8 mouse cellular contexts compared by ENCODE assay signal in the genomic region with DNA sequence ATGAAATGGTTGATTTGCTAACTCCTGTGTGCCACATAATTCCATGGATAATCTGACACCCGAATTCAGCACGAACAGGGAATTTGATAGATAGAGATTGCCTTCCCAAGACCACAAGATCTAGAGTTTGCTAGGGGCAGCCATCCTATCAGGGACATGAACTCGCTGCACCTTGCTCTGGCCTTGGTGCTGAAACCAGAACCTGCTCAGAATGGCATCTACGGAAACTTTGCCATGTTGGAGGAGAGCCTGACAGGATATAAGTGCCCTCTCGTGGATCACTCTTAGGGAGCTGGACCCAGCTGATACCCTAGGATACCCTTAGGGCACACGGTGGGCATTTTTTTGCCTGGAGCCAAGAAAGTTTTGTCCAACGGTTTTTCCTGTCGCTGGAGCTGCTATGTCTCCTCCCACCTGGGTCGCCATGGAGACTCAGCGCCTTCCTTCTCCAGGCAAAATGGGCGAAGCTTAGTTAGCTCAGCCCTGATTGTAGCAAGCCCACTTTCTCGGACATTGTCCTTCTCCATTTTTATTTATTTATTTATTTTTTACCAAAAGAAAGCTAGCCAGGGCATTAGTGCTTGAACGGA. TPM values are rescaled to one million over a fixed set of nuclear protein-coding genes. Genes with fewer than 3 reads are reported as not detected.
A peak's percentile ranks its signal among the peaks of the same experiment; 100 is the strongest.
DNase-seq lines count a peak whose midpoint lies in the region; ATAC-seq lines count a peak whose summit lies in the region.

No protein-coding gene starts in this region.

- H3K4me1 ChIP-seq in forebrain, embryonic 12.5 days: peaks cover 32% of the 10 kb centered on the region
- peaks cover 54% of the 10 kb centered on the region for H3K4me1 ChIP-seq in midbrain, embryonic 16.5 days (ENCODE audit: control insufficient read depth, insufficient read depth, low read length)

- H3K4me3 ChIP-seq in forebrain, embryonic 12.5 days (replicated peaks): no peak overlapping the region
- peak overlapping the region; percentile 56 for H3K4me3 ChIP-seq in midbrain, embryonic 16.5 days (ENCODE audit: low read depth, low read length)

- peaks cover 47% of the 10 kb centered on the region for H3K27me3 ChIP-seq in forebrain, embryonic 12.5 days
- H3K27me3 ChIP-seq in midbrain, embryonic 16.5 days (ENCODE audit: control insufficient read depth, insufficient read depth, low read depth, low read length): no peaks in the 10 kb centered on the region

- H3K36me3 ChIP-seq in forebrain, embryonic 12.5 days (replicated peaks): no peaks in the 10 kb centered on the region
- H3K36me3 ChIP-seq in midbrain, embryonic 16.5 days (ENCODE audit: control insufficient read depth, insufficient read depth, low read length): no peaks in the 10 kb centered on the region

- ATAC-seq in forebrain, embryonic 12.5 days (ENCODE audit: low FRiP score): no peak
- ATAC-seq in midbrain, embryonic 16.5 days: 0 out of 2 replicates have a peak, but pooled peaks have one; percentile 15

- no peaks in the 10 kb centered on the region for H3K9me3 ChIP-seq in forebrain, embryonic 12.5 days
- no peaks in the 10 kb centered on the region for H3K9me3 ChIP-seq in midbrain, embryonic 16.5 days (replicated peaks; ENCODE audit: control insufficient read depth, low read length, poor library complexity, severe bottlenecking)

- no peak overlapping the region for H3K27ac ChIP-seq in forebrain, embryonic 12.5 days
- H3K27ac ChIP-seq in midbrain, embryonic 16.5 days (ENCODE audit: low read length): no peak overlapping the region

- peak; percentile 40 to 62 for DNase-seq in left cerebral cortex, adult 18-20 months (ENCODE audit: low spot score in 2 of 2)
- DNase-seq in left cerebral cortex, adult 11 months (ENCODE audit: low spot score): no peak
- peak; percentile 8 to 34 for DNase-seq in adrenal gland, postnatal 4 days (ENCODE audit: low spot score in 2 of 2)
- peak; percentile 41 to 43 for DNase-seq in kidney, postnatal 25 days
- no peak for DNase-seq in B cell, adult 2 months
- DNase-seq in spleen, adult 12 weeks (ENCODE audit: low spot score): no peak

- H3K4me2 ChIP-seq in forebrain, embryonic 12.5 days: peak overlapping the region; percentile 13; the same call in 1 of the 2 replicates
- H3K4me2 ChIP-seq in midbrain, embryonic 16.5 days (ENCODE audit: low read length): peak overlapping the region; percentile 77

- 11% methylated on average over 13 of the region's 13 CpGs for WGBS in forebrain, embryonic 12.5 days
- WGBS in midbrain, embryonic 16.5 days: 11% methylated on average over 13 of the region's 13 CpGs

- no peak overlapping the region for H3K9ac ChIP-seq in forebrain, embryonic 12.5 days
- H3K9ac ChIP-seq in midbrain, embryonic 16.5 days (ENCODE audit: low read depth, low read length): peak overlapping the region; percentile 78

RNA-seq across cellular contexts. Expression of a gene that starts 1.9 kb away (rescaled TPM):
- total RNA-seq in left cerebral cortex, adult 18-20 months (2021): 10 to 100 TPM; 75.5 to 83.1 TPM
- total RNA-seq in adrenal gland, postnatal 4 days (2021): under 1 TPM; 0.22 to 0.56 TPM
- 0.36 and 0.54 TPM in 2 replicates for polyA plus RNA-seq in forebrain, embryonic 12.5 days (2016; fragmentation: Nextera tagmentation; extraction: Ambion mirVana)
- polyA plus RNA-seq in midbrain, embryonic 16.5 days (2015; fragmentation: Nextera tagmentation; extraction: Ambion mirVana): 6.1 and 6.5 TPM in 2 replicates

Comparison
In these comparisons a context has a peak if more than half of its experiments do, and no peak if none do; other contexts are left out.
1. DNase-seq: peak in left cerebral cortex, adult 18-20 months (2 of 2), adrenal gland, postnatal 4 days (2 of 2) and kidney, postnatal 25 days (2 of 2); none in left cerebral cortex, adult 11 months (single experiment), B cell, adult 2 months (0 of 2) and spleen, adult 12 weeks (single experiment).
2. RNA of a gene that starts 1.9 kb away (total RNA-seq): 75.5 to 83.1 TPM in left cerebral cortex, adult 18-20 months; 0.22 to 0.56 TPM in adrenal gland, postnatal 4 days; every median in the first group is over 10 times any median in the second.